Mouse (Mus musculus): ENCODE results near the gene Dtd2.

DNA sequence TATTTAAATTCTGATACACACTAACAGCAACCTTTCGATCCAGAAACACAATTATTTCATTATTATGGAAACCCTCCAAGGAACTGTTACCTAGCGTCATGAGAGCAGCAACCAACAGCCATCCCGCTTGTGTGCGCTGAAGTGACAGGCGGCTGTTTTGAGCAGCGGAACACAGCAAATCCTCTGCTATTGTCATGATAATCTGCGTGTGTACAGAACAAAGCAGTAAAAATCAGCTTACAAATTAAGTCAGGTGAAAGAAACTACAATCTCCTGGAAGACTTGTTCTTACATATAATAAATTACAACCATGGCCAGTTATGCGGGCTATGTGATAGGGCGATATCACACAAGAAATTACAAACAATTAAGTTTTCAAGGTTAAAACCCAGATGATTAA lies 61.0 kb downstream of the Dtd2 start:
- TF ChIP-seq CTCF (IDR thresholded peaks at IDR 0.05; ENCODE audit: low read depth, low read length) = no peak
- TF ChIP-seq GATA2 (IDR thresholded peaks at IDR 0.05; ENCODE audit: borderline replicate concordance, low read depth, low read length) = no peak
